Mouse (Mus musculus) gastrocnemius, adult 2 months (tissue): ENCODE data around the gene Mcoln3. TPM values are rescaled to one million over a fixed set of nuclear protein-coding genes. Genes with fewer than 3 reads are reported as not detected.

Experiments used
- DNase-seq: peaks from one replicate; pipeline ENCODE4 v3.0.0; 2022
- H3K27ac ChIP-seq: fragments of 200-600 bp; 2 replicates; pipeline ENCODE4 v1.8.1; 2022; ENCODE audit warnings: mild to moderate bottlenecking
- H3K4me3 ChIP-seq: fragments of 200-600 bp; 2 replicates; pipeline ENCODE4 v1.8.1; 2022; ENCODE audit warnings: mild to moderate bottlenecking, moderate library complexity
- CTCF ChIP-seq: fragments of 200-600 bp; IDR thresholded peaks from 2 replicates; pipeline ENCODE4 v1.8.1; 2022; ENCODE audit warnings: antibody characterized with exemption, mild to moderate bottlenecking, moderate library complexity
- intact Hi-C: fragments of 180-260 bp; cut with DNase I; formaldehyde crosslinking; loops from one replicate; pipeline ENCODE4 v1.15.1; 2025
- long read RNA-seq, 2 experiments: library from polyadenylated mRNA; stranded (forward); transcript quantifications; one replicate each; pipeline ENCODE4 v2.0.0; 2021
- total RNA-seq, 2 experiments: library from RNA; stranded (reverse); gene quantifications; 2 replicates each; pipeline ENCODE4 v1.2.3; 2021

Mcoln3 gene
- not detected for total RNA-seq
- long read RNA-seq, experiment 1: 0 reads
- long read RNA-seq, experiment 2: 0 reads

GRCm38 (mm10) chr3:146117258-146117996 lies at the start of gene Mcoln3:
Gene Mcoln3 (plus strand): TSS chr3:146117450.
- Histone ChIP-seq H3K4me3 (no peak within 1 kb of the TSS), H3K27ac (no peak within 1 kb of the TSS)
- no peak for DNase-seq
- no peak for TF ChIP-seq CTCF
- intact Hi-C loops: no loop called here

- no peak for DNase-seq
- no peak for TF ChIP-seq CTCF
These were observed 48.0 kb upstream of the Mcoln3 start for GRCm38 (mm10) chr3:146069276-146069675.

GRCm38 (mm10) chr3:146072780-146073179 lies 44.5 kb upstream of the Mcoln3 start:
- intact Hi-C loops: loop anchor here (5.0 kb wide), 1 partner anchor 130 kb away; no protein-coding TSS in a partner anchor
- H3K4me3 ChIP-seq: no peak overlapping the region
- no peak for DNase-seq
- no peak overlapping the region for H3K27ac ChIP-seq
- TF ChIP-seq CTCF: peak; percentile 64

More at GRCm38 (mm10) chr3:146069276-146069675, 48.0 kb upstream of the Mcoln3 start:
- intact Hi-C loops: no loop called here
- Histone ChIP-seq H3K4me3 (no peak overlapping the region), H3K27ac (no peak overlapping the region)

GRCm38 (mm10) chr3:146080241-146080640 lies 37.0 kb upstream of the Mcoln3 start:
- Histone ChIP-seq H3K27ac (no peak overlapping the region), H3K4me3 (no peak overlapping the region)
- intact Hi-C loops: no loop called here
- no peak for DNase-seq
- TF ChIP-seq CTCF: no peak

GRCm38 (mm10) chr3:146090988-146091657 lies 26.1 kb upstream of the Mcoln3 start:
- DNase-seq: no peak
- TF ChIP-seq CTCF: no peak
- intact Hi-C loops: no loop called here
- H3K27ac ChIP-seq: no peak overlapping the region
- H3K4me3 ChIP-seq: no peak overlapping the region

- no peak for DNase-seq
- intact Hi-C loops: no loop called here
- TF ChIP-seq CTCF: no peak
- no peak overlapping the region for H3K27ac ChIP-seq
- H3K4me3 ChIP-seq: no peak overlapping the region
These were observed 22.2 kb upstream of the Mcoln3 start for GRCm38 (mm10) chr3:146095066-146095465.

GRCm38 (mm10) chr3:146096986-146097385 lies 20.3 kb upstream of the Mcoln3 start:
- no peak for DNase-seq
- Histone ChIP-seq H3K27ac (no peak overlapping the region), H3K4me3 (no peak overlapping the region)
- intact Hi-C loops: no loop called here
- TF ChIP-seq CTCF: no peak

GRCm38 (mm10) chr3:146097861-146098260 lies 19.4 kb upstream of the Mcoln3 start:
- intact Hi-C loops: no loop called here

GRCm38 (mm10) chr3:146099925-146100324 lies 17.3 kb upstream of the Mcoln3 start:
- intact Hi-C loops: loop anchor here (10.0 kb wide), 1 partner anchor 75 kb away; no protein-coding TSS in a partner anchor
- DNase-seq: no peak
- no peak for TF ChIP-seq CTCF
- no peak overlapping the region for H3K4me3 ChIP-seq
- no peak overlapping the region for H3K27ac ChIP-seq

More at GRCm38 (mm10) chr3:146097861-146098260, 19.4 kb upstream of the Mcoln3 start:
- TF ChIP-seq CTCF: no peak
- Histone ChIP-seq H3K4me3 (no peak overlapping the region), H3K27ac (no peak overlapping the region)
- DNase-seq: no peak

- Histone ChIP-seq H3K27ac (no peak overlapping the region), H3K4me3 (no peak overlapping the region)
- intact Hi-C loops: loop anchor here (10.0 kb wide), 1 partner anchor 73 kb away; no protein-coding TSS in a partner anchor
- TF ChIP-seq CTCF: peak; percentile 53
- DNase-seq: no peak
These were observed 15.2 kb upstream of the Mcoln3 start for GRCm38 (mm10) chr3:146102049-146102448.

- no peak for TF ChIP-seq CTCF
- DNase-seq: no peak
- H3K4me3 ChIP-seq: peak overlapping the region; percentile 63
- intact Hi-C loops: loop anchor here (10.0 kb wide), 1 partner anchor 68 kb away; no protein-coding TSS in a partner anchor
- H3K27ac ChIP-seq: no peak overlapping the region
These were observed 10.0 kb upstream of the Mcoln3 start for GRCm38 (mm10) chr3:146107116-146107849.

- TF ChIP-seq CTCF: no peak
- intact Hi-C loops: loop anchor here (10.0 kb wide), 1 partner anchor 67 kb away; no protein-coding TSS in a partner anchor
- peak; percentile 23 for DNase-seq
These were observed 9.2 kb upstream of the Mcoln3 start, which contains the start of gene Wdr63 for GRCm38 (mm10) chr3:146107921-146108571. Gene Wdr63 (minus strand): TSS chr3:146108130.

More at GRCm38 (mm10) chr3:146107921-146108571, 9.2 kb upstream of the Mcoln3 start, which contains the start of gene Wdr63:
- H3K27ac ChIP-seq: peak within 1 kb of the TSS; percentile 5; the same call in 1 of the 2 replicates
- peak within 1 kb of the TSS; percentile 63 for H3K4me3 ChIP-seq
